Mouse (Mus musculus) olfactory bulb, adult 2 months (tissue): ENCODE results near the gene Elk3. TPM values are rescaled to one million over a fixed set of nuclear protein-coding genes. Genes with fewer than 3 reads are reported as not detected.
A peak's percentile ranks its signal among the peaks of the same experiment; 100 is the strongest.

Source experiments
- H3K27ac ChIP-seq: fragments of 200-500 bp; 2 replicates; pipeline ENCODE4 v1.5.1; 2012; ENCODE audit warnings: low read depth, low read length; ENCODE audit not compliant: insufficient read depth
- H3K4me1 ChIP-seq: fragments of 200-500 bp; 2 replicates; pipeline ENCODE4 v1.6.1; 2012; ENCODE audit warnings: low read length; ENCODE audit not compliant: control insufficient read depth, insufficient read depth
- H3K4me3 ChIP-seq: fragments of 200-500 bp; 2 replicates; pipeline ENCODE4 v1.5.1; 2012; ENCODE audit warnings: mild to moderate bottlenecking, low read depth, low read length, moderate library complexity; ENCODE audit not compliant: insufficient read depth
- CTCF ChIP-seq: fragments of 200-500 bp; IDR thresholded peaks from 2 replicates; pipeline ENCODE4 v1.5.1; 2012; ENCODE audit warnings: low read depth, mild to moderate bottlenecking, low read length, moderate library complexity; ENCODE audit not compliant: insufficient read depth
- POLR2A ChIP-seq: fragments of 200-500 bp; IDR thresholded peaks from 2 replicates; pipeline ENCODE4 v1.6.1; 2012; ENCODE audit warnings: mild to moderate bottlenecking, low read depth, low read length, moderate library complexity; ENCODE audit not compliant: insufficient read depth
- WGBS: fragments of 180-500 bp; shearing (Covaris S2); methylation state at CpG from one replicate; pipeline ENCODE4 v1.1.7; 2018; 5-methylcytosine and 5-hydroxymethylcytosine counted together
- polyA plus RNA-seq: library from polyadenylated mRNA; stranded (reverse); fragments of >200 nt; gene quantifications from 2 replicates; pipeline ENCODE4 v1.2.4, GENCODE M21; 2012; ENCODE audit warnings: low replicate concordance; ENCODE audit not compliant: missing spikeins, insufficient read depth, insufficient read length

Elk3 gene
- polyA plus RNA-seq, 1 experiment, result not detected

- WGBS, result 48% methylated on average over 24 of the region's 24 CpGs
- TF ChIP-seq POLR2A (no peak), CTCF (no peak)
- Histone ChIP-seq H3K27ac (peak overlapping the region; percentile 34; the same call in 1 of the 2 replicates), H3K4me1 (peaks cover 33% of the 10 kb centered on the region), H3K4me3 (no peak overlapping the region)
Measured at GRCm38 (mm10) chr10:93250436-93251317, 60.3 kb downstream of the Elk3 start.

DNA sequence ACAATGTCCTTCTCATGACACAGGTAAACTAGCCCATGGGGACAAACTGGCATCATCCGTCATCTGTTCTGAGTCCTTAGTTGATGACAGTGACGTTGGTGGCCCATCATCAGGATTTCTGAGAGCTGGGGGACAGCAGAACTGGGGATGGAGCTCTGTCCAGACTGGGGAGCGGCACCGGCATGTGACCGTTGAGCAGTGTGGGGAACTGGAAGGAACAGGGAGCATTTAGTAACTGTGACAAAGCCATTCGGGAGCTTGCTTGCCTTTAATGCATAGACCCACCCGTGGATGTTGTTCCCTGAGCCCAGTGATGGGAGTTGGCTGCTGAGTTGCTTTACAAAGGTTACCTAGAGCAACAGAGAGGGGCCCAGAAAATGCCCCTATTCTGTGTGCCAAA is 61.0 kb downstream of the Elk3 start:
- WGBS, result 52% methylated on average over 7 of the region's 7 CpGs
- Histone ChIP-seq H3K4me1 (peaks cover 27% of the 10 kb centered on the region), H3K4me3 (no peak overlapping the region), H3K27ac (peak overlapping the region; percentile 62)
- no peak for TF ChIP-seq CTCF
- TF ChIP-seq POLR2A, result no peak

GRCm38 (mm10) chr10:93248416-93248815 is 62.5 kb downstream of the Elk3 start:
- Histone ChIP-seq H3K4me1 (peaks cover 26% of the 10 kb centered on the region), H3K27ac (peak overlapping the region; percentile 95), H3K4me3 (no peak overlapping the region)
- TF ChIP-seq POLR2A (no peak), CTCF (no peak)
- WGBS, result 31% methylated on average over 8 of the region's 8 CpGs

DNA sequence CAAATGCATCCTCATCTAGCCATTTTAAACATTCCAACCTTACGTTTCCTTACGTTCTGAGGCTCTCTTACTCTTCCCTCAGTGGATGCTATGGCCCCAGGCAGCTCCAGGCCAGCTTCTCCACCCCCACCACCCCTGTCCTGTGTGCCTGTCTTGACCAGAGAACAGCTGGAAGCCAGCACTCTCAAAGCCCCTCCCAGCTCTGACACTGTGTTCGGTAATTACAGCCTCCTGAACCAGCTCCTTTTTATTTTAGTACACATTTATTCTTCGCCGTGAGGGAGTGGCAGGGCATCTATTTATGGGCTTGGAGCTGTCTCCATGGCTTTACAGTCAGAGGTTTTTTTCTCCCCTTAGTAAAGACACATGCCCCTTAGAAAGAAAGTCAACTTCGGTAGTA is 63.0 kb downstream of the Elk3 start:
- Histone ChIP-seq H3K27ac (peak overlapping the region; percentile 84), H3K4me1 (peaks cover 26% of the 10 kb centered on the region), H3K4me3 (no peak overlapping the region)
- WGBS, result 17% methylated on average over 6 of the region's 6 CpGs
- no peak for TF ChIP-seq POLR2A
- TF ChIP-seq CTCF, result no peak

DNA sequence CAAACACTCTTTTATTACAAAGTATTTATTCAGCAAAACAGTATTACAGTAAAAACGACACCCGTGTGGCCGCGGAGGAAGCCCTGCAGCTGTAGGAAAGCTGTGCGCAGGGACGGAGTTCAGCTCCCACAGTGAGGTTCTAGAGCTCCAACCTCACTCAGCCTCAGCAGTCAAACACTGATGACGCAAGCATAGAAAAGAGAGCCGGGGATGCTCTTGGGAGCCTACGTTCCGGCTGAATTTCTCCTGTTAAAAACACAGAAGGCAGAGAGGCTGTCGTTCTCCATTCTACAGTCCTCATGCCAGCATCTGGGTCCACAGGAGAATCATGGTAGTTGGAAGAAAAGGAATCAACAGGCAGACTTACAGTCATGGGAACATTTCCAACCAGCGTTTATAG is 63.5 kb downstream of the Elk3 start:
- Histone ChIP-seq H3K27ac (peak overlapping the region; percentile 84), H3K4me1 (peaks cover 26% of the 10 kb centered on the region), H3K4me3 (no peak overlapping the region)
- TF ChIP-seq CTCF (no peak), POLR2A (no peak)
- 36% methylated on average over 12 of the region's 12 CpGs for WGBS

GRCm38 (mm10) chr10:93246185-93246920 is 64.6 kb downstream of the Elk3 start:
- H3K27ac ChIP-seq, result peak overlapping the region; percentile 49; the same call in 1 of the 2 replicates
- WGBS, result 87% methylated on average over 7 of the region's 7 CpGs
- no peak overlapping the region for H3K4me3 ChIP-seq
- peaks cover 25% of the 10 kb centered on the region for H3K4me1 ChIP-seq
- TF ChIP-seq POLR2A, result no peak

- WGBS, result 80% methylated on average over 10 of the region's 10 CpGs
- H3K4me3 ChIP-seq, result no peak overlapping the region
- peaks cover 17% of the 10 kb centered on the region for H3K4me1 ChIP-seq
- peak overlapping the region; percentile 2; the same call in 1 of the 2 replicates for H3K27ac ChIP-seq
- TF ChIP-seq POLR2A (no peak), CTCF (no peak)
Measured at GRCm38 (mm10) chr10:93244209-93244705, 66.7 kb downstream of the Elk3 start.

DNA sequence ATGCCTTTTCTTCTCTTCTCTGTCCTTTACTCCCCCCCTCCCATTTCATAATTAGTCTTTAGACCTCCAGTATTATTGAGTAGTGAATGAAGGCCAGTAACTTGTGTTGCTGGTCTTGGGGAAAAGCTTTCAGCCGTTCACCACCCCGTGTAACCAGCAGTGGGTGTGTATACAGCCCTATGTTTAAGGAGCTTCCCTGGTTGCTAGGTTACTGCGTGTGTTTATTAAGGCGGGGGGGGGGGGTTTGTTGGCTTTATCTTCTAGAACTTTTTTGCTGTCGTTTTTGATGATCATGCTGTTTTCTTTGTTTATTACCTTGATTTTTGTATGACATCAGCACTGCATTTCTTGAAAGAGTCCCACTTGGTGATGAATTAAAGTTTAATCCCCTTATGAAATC is 68.1 kb downstream of the Elk3 start:
- 20% methylated on average over 5 of the region's 5 CpGs for WGBS
- Histone ChIP-seq H3K4me3 (no peak overlapping the region), H3K4me1 (peaks cover 15% of the 10 kb centered on the region), H3K27ac (no peak overlapping the region)
- TF ChIP-seq CTCF (no peak), POLR2A (no peak)

DNA sequence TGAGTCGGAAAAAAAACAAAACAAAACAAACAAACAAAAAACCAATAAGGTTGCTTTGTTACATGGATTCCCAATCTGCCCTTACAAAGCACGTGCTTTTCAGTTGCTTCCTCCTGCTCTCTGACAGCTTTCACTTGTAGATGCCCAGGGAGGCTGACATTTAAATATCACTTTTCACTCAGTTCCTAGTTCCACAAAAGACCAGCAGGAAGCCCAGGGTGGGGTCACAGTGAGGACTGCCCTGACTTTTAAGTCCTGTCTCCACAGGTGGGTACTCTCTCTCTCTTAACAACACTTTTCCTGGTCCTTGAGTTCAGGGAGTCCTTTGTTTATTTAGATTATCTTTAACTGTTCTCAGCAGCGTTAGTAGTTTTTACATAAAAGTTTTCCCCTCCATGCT is 68.7 kb downstream of the Elk3 start:
- 33% methylated on average over 3 of the region's 3 CpGs for WGBS
- TF ChIP-seq POLR2A (no peak), CTCF (no peak)
- Histone ChIP-seq H3K27ac (no peak overlapping the region), H3K4me3 (no peak overlapping the region), H3K4me1 (peaks cover 10% of the 10 kb centered on the region)
